Mouse (Mus musculus): Measurements from ENCODE around the gene 4931406P16Rik.
"Not testable (repeated sequence)": the region's sequence is repeated elsewhere in the genome, so short reads cannot be mapped to it uniquely, and the experiment has no call there.

4931406P16Rik gene

GRCm38 (mm10) chr7:34202147-34202546 lies 111.2 kb downstream of the 4931406P16Rik start:
- not testable (repeated sequence) for DNase-seq

- DNase-seq = no peak
These were observed 112.5 kb downstream of the 4931406P16Rik start for GRCm38 (mm10) chr7:34200829-34201228.

GRCm38 (mm10) chr7:34198346-34198745 lies 115.0 kb downstream of the 4931406P16Rik start:
- DNase-seq = peak; percentile 63

DNA sequence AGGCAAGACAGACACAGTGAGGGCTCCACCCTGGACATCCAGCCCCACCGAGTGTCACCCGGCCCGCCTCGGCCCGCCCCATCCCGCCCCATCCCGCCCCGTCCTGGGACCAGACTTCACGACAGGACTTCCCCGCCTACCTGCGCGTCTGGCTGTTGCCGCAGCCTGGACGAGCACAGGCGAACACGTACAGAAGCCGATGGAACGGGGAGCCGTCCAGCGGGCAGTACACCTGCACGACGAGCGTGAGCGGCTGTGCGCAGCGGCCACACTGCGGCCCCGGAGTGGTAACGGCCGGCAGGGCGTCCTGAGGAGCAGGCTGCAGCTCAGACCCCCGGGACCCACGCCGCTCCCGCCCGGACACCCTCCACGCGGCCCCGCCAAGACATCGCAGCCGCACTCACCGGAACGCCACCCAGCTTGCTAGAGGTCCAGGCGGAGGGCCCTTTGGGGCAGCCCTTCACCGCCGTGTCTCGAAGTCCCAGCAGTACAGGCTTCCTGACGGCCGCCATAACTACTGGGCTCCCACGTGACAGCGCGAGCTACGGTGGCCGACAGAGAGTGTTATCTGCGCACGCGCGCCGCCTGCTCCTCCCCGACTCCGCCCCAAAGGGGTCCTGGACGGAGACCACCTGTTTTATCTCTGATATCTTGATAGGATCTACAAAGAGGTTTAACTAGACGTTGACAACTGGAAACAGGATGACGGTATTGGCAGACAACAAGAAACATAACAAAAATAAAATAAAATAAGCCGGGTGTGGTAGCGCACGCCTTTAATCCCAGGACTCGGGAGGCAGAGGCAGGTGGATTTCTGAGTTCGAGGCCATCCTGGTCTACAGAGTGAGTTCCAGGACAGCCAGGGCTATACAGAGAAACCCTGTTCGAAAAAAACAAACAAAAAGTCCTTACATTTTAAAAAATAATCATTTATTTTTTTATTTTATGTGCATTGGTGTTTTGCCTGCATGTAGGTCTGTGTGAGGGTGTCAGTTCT lies 116.9 kb downstream of the 4931406P16Rik start, which contains the start of gene Pdcd2l:
Gene Pdcd2l, minus strand, starts transcription at position 530 of the 997 bp plus-strand sequence.
- peak; percentile 91 for DNase-seq

DNA sequence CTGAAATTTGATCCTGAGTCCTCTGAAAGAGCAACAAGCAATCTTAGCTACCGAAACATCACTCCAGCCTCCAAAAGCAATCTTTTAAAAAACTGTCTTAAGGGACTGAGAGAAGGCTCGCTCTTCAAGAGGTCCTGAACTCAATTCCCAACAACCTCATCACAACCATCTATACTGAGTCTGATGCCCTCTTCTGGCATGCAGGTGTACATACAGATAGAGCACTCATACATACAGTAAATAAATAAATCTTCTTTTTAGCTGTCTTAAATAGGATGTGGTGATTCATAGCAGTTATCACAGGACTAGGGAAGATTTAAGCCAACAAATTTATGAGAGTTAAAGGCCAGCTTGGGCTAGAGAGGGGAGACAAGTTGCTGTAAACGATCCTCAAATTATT lies 117.7 kb downstream of the 4931406P16Rik start:
- no peak for DNase-seq

DNA sequence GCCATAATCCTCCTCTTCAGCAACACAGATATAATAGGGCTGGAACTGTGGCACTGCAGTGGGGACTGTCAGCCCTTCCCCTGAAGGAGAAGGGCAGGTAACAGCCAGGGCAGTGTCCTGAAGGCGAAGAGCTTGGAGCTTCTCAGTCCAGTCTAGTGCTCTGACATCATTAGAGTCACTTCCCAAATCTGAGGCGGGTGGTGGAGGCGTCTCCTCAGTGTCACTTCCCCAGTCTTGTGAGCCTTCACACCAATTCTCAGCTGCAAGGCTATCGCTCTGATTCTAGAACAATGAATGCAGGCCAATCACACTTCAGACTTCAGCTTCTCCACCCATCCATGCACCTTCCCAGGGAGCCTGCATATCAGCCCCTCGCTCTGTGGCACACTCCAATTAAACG lies 120.5 kb downstream of the 4931406P16Rik start:
- no peak for DNase-seq

DNA sequence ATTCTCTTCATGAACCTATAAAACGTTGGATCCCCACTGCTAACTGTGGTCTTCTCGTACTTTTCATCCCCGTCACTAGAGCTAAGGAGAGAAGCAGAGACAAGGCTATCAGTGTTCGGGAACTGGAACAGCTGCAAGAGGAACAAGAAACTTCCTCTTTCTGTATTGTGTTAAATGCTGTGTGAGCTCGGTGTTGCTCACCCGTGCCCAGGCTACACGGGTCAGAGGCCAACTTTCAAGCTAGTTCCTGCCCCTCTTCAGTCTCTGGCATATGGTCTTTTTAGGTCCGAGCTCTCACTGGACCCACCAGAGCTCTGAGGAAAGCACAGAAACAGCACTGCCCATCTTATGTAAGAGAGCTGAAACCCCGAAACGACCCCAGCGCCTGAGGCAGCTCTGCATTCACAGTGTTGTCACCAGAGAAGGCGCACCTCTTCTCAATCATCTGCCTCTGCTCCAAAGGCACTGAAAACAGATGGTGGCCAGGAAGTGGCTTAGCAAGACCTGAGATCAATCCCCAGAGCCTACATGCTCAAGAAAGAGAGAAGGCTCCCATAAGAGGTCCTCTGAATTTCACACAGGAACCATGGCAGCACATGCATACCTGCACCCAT lies 123.9 kb downstream of the 4931406P16Rik start:
- no peak for DNase-seq
